21 mouse cellular contexts compared by ENCODE assay signal in genomic region chr11:119929603-119930265, GRCm38 (mm10). TPM values are rescaled to one million over a fixed set of nuclear protein-coding genes. Genes with fewer than 3 reads are reported as not detected.
DNase-seq lines count a peak whose midpoint lies in the region; ATAC-seq and TF ChIP-seq lines count a peak whose summit lies in the region.
"Had no signal": no experiment of that assay in that cellular context is flagged by ENCODE, and none has a peak within 500 bp of the region (broad histone marks: within the 10 kb centered on the region; RNA-seq: fewer than 3 reads in every experiment).

No protein-coding gene starts in this region.

- H3K4me2 ChIP-seq in embryonic facial prominence, embryonic 15.5 days (replicated peaks): no peak overlapping the region
- H3K4me2 ChIP-seq in lung, embryonic 15.5 days: no peak overlapping the region
- H3K4me2 ChIP-seq in CH12.LX (ENCODE audit: insufficient read depth, low read depth, poor library complexity, severe bottlenecking): no peak overlapping the region
- H3K4me2 ChIP-seq: embryonic facial prominence, embryonic 13.5 days; forebrain, embryonic 12.5 days; hindbrain, embryonic 14.5 days; neural tube, embryonic 12.5 days had no signal

- no peak for DNase-seq in embryonic facial prominence, embryonic 10.5 days (ENCODE audit: low spot score)
- no peak for DNase-seq in lung, adult 2 months
- DNase-seq in CH12.LX (ENCODE audit: extremely low read depth): peak; percentile 55
- DNase-seq in urinary bladder, postnatal 4 days (ENCODE audit: low spot score in 2 of 2): no peak
- DNase-seq in layer of hippocampus, postnatal 25 days (ENCODE audit: extremely low spot score in 1 of 2, low spot score in 1 of 2): no peak
- DNase-seq: adrenal gland, postnatal 10 days; B cell, adult 2 months; cerebellum, adult 8-10 months; gastrocnemius, postnatal 36 days; heart, postnatal 10 days; lung, adult 18-20 months had no signal

- WGBS in embryonic facial prominence, embryonic 15.5 days: 71% methylated on average over 6 of the region's 6 CpGs
- 83% methylated on average over 6 of the region's 6 CpGs for WGBS in embryonic facial prominence, embryonic 10.5 days
- 73% methylated on average over 6 of the region's 6 CpGs for WGBS in lung, embryonic 15.5 days
- WGBS in lung, adult 2 months: 67% methylated on average over 6 of the region's 6 CpGs
- WGBS in macrophage (ENCODE audit: missing documents): 46% methylated on average over 4 of the region's 6 CpGs

- ATAC-seq in embryonic facial prominence, embryonic 15.5 days (ENCODE audit: insufficient number of reproducible peaks, low FRiP score, low TSS enrichment, low read depth): no peak
- ATAC-seq in lung, embryonic 15.5 days (ENCODE audit: borderline replicate concordance, extremely low read depth, low FRiP score, low TSS enrichment): no peak
- ATAC-seq: intestine, embryonic 16.5 days; midbrain, embryonic 16.5 days had no signal

- in situ Hi-C loops in CH12.LX (cut with MboI; ENCODE audit: low pct_ligation_motif_present, low pct_unique_long_range_greater_than_20kb, low sequenced_read_pairs): no loop called here

- H3K9me3 ChIP-seq in embryonic facial prominence, embryonic 15.5 days (replicated peaks): no peaks in the 10 kb centered on the region
- H3K9me3 ChIP-seq in embryonic facial prominence, embryonic 10.5 days: no peaks in the 10 kb centered on the region
- no peaks in the 10 kb centered on the region for H3K9me3 ChIP-seq in lung, embryonic 15.5 days
- peaks cover 8% of the 10 kb centered on the region for H3K9me3 ChIP-seq in CH12.LX (replicated peaks; ENCODE audit: low read length)
- H3K9me3 ChIP-seq: embryonic facial prominence, embryonic 13.5 days; forebrain, embryonic 12.5 days; heart, embryonic 10.5 days; neural tube, embryonic 12.5 days had no signal

- peaks cover 36% of the 10 kb centered on the region for H3K4me1 ChIP-seq in embryonic facial prominence, embryonic 15.5 days
- peaks cover 19% of the 10 kb centered on the region for H3K4me1 ChIP-seq in embryonic facial prominence, embryonic 10.5 days
- peaks cover 3% of the 10 kb centered on the region; the same call in 1 of the 2 replicates for H3K4me1 ChIP-seq in lung, embryonic 15.5 days
- H3K4me1 ChIP-seq in lung, adult 2 months (ENCODE audit: control insufficient read depth, insufficient read depth, low read length): no peaks in the 10 kb centered on the region
- peaks cover 25 to 64% of the 10 kb centered on the region in 2 experiments for H3K4me1 ChIP-seq in CH12.LX (ENCODE audit: control insufficient read depth in 1 of 2, insufficient read depth in 2 of 2)

- TF ChIP-seq POLR2A in lung, adult 2 months (IDR thresholded peaks at IDR 0.05; ENCODE audit: borderline replicate concordance, extremely low read depth, low read depth, low read length): no peak
- no peak for TF ChIP-seq POLR2A in CH12.LX (IDR thresholded peaks at IDR 0.05; ENCODE audit: low read depth, low read length)

- H3K79me2 ChIP-seq in CH12.LX (replicated peaks; ENCODE audit: control insufficient read depth, extremely low read depth, insufficient read depth, poor library complexity, severe bottlenecking): no peaks in the 10 kb centered on the region
- H3K79me2 ChIP-seq in macrophage (ENCODE audit: inconsistent target): no peaks in the 10 kb centered on the region

- TF ChIP-seq RAD21 in CH12.LX (IDR thresholded peaks at IDR 0.05; ENCODE audit: low read depth, low read length): no peak

- 0 out of 2 replicates have a peak overlapping the region, but pooled peaks have one; percentile 28 for H3K27ac ChIP-seq in embryonic facial prominence, embryonic 15.5 days (replicated peaks)
- no peak overlapping the region for H3K27ac ChIP-seq in embryonic facial prominence, embryonic 10.5 days (replicated peaks)
- peak overlapping the region; percentile 24; the same call in 1 of the 2 replicates for H3K27ac ChIP-seq in lung, embryonic 15.5 days
- no peak overlapping the region for H3K27ac ChIP-seq in CH12.LX (ENCODE audit: insufficient read depth, low read depth)
- peak overlapping the region; percentile 92 for H3K27ac ChIP-seq in macrophage
- H3K27ac ChIP-seq: embryonic facial prominence, embryonic 13.5 days; forebrain, embryonic 12.5 days; heart, embryonic 10.5 days; hindbrain, embryonic 14.5 days; neural tube, embryonic 12.5 days had no signal

- no peak for TF ChIP-seq CTCF in lung, adult 2 months (IDR thresholded peaks at IDR 0.05; ENCODE audit: insufficient read depth, low read length)
- TF ChIP-seq CTCF in CH12.LX (conservative IDR thresholded peaks at IDR 0.05 in 1 of 2, IDR thresholded peaks at IDR 0.05 in 1 of 2; ENCODE audit: low read depth in 2 of 2, low read length in 2 of 2): no peak

- no peak overlapping the region for H3K4me3 ChIP-seq in embryonic facial prominence, embryonic 15.5 days (replicated peaks)
- H3K4me3 ChIP-seq in embryonic facial prominence, embryonic 10.5 days: no peak overlapping the region
- H3K4me3 ChIP-seq in lung, embryonic 15.5 days: no peak overlapping the region
- H3K4me3 ChIP-seq in lung, adult 2 months (replicated peaks; ENCODE audit: extremely low read depth, low read depth, low read length): no peak overlapping the region
- no peak overlapping the region for H3K4me3 ChIP-seq in CH12.LX (replicated peaks in 1 of 3; ENCODE audit: low read depth in 2 of 3, low read length in 2 of 3, poor library complexity in 1 of 3)
- H3K4me3 ChIP-seq in macrophage (ENCODE audit: inconsistent target): no peak overlapping the region
- H3K4me3 ChIP-seq: embryonic facial prominence, embryonic 13.5 days; forebrain, embryonic 12.5 days; heart, embryonic 10.5 days; neural tube, embryonic 12.5 days had no signal

- TF ChIP-seq EP300 in CH12.LX (IDR thresholded peaks at IDR 0.05; ENCODE audit: low read length): peak; percentile 96

- no peaks in the 10 kb centered on the region for H3K36me3 ChIP-seq in embryonic facial prominence, embryonic 15.5 days
- H3K36me3 ChIP-seq in embryonic facial prominence, embryonic 10.5 days (replicated peaks): no peaks in the 10 kb centered on the region
- no peaks in the 10 kb centered on the region for H3K36me3 ChIP-seq in lung, embryonic 15.5 days
- H3K36me3 ChIP-seq in CH12.LX (replicated peaks in 1 of 2; ENCODE audit: control insufficient read depth in 1 of 2, insufficient read depth in 1 of 2, low read length in 1 of 2): no peaks in the 10 kb centered on the region
- H3K36me3 ChIP-seq in macrophage (ENCODE audit: inconsistent target): no peaks in the 10 kb centered on the region
- H3K36me3 ChIP-seq: embryonic facial prominence, embryonic 13.5 days; forebrain, embryonic 12.5 days; heart, embryonic 10.5 days; neural tube, embryonic 12.5 days had no signal

- no peak overlapping the region for H3K9ac ChIP-seq in embryonic facial prominence, embryonic 15.5 days
- no peak overlapping the region for H3K9ac ChIP-seq in lung, embryonic 15.5 days
- no peak overlapping the region for H3K9ac ChIP-seq in CH12.LX (ENCODE audit: insufficient read depth, low read depth)
- H3K9ac ChIP-seq: embryonic facial prominence, embryonic 13.5 days; forebrain, embryonic 12.5 days; hindbrain, embryonic 14.5 days; neural tube, embryonic 12.5 days had no signal

- dilution Hi-C loops in CH12.LX (cut with MboI; ENCODE audit: extremely low pct_ligation_motif_present, extremely low pct_unique_long_range_greater_than_20kb, low sequenced_read_pairs): no loop called here

- no peaks in the 10 kb centered on the region for H3K27me3 ChIP-seq in embryonic facial prominence, embryonic 15.5 days
- no peaks in the 10 kb centered on the region for H3K27me3 ChIP-seq in embryonic facial prominence, embryonic 10.5 days (replicated peaks; ENCODE audit: low read depth, poor library complexity, severe bottlenecking)
- no peaks in the 10 kb centered on the region for H3K27me3 ChIP-seq in lung, embryonic 15.5 days
- H3K27me3 ChIP-seq in CH12.LX (replicated peaks): no peaks in the 10 kb centered on the region
- H3K27me3 ChIP-seq: embryonic facial prominence, embryonic 13.5 days; forebrain, embryonic 12.5 days; neural tube, embryonic 12.5 days had no signal

TF ChIP-seq in CH12.LX, 34 proteins besides CTCF, POLR2A, EP300 and RAD21 (continues in another document):
- TF ChIP-seq POLR2AphosphoS2 (IDR thresholded peaks at IDR 0.05; ENCODE audit: low read depth, low read length) (no peak), E2F4 (IDR thresholded peaks at IDR 0.05; ENCODE audit: insufficient replicate concordance, low read depth, low read length) (peak; percentile 45; the same call in 1 of the 2 replicates), RCOR1 (conservative IDR thresholded peaks at IDR 0.05; ENCODE audit: low read depth, low read length) (0 out of 2 replicates have a peak, but pooled peaks have one; percentile 67)

RNA-seq across cellular contexts. Expression of gene Baiap2, which starts 12.8 kb away (rescaled TPM):
- polyA plus RNA-seq in embryonic facial prominence, embryonic 15.5 days (2015; fragmentation: Nextera tagmentation; extraction: Ambion mirVana): 36.8 and 42.0 TPM in 2 replicates
- 9.6 and 11.0 TPM in 2 replicates for polyA plus RNA-seq in embryonic facial prominence, embryonic 10.5 days (2016; fragmentation: Nextera tagmentation; extraction: Ambion mirVana)
- polyA plus RNA-seq in lung, embryonic 15.5 days (2015; fragmentation: Nextera tagmentation; extraction: Ambion mirVana): 26.2 and 28.9 TPM in 2 replicates
- 83.7 and 92.9 TPM in 2 replicates for polyA plus RNA-seq in lung, adult 2 months (2012; rRNA removed)
- total RNA-seq in CH12.LX (2012; rRNA removed) (6.7 and 9.9 TPM in 2 replicates), CH12.LX (2014; rRNA removed) (3.2 and 3.4 TPM in 2 replicates)
- polyA plus RNA-seq in CH12.LX (2012; ENCODE audit: insufficient read length, low read depth) (5.6 and 6.1 TPM in 2 replicates), macrophage (2018) (19.9 to 24.7 TPM (median 20.6 TPM) in 3 replicates)
- 100 to 1,000 TPM in 11 of 26 experiments, 10 to 100 TPM in 15; 20.7 to 218 (median 76.3) TPM for total RNA-seq in macrophage (2018; cell fraction: chromatin; rRNA removed)
- total RNA-seq in macrophage (2018; cell fraction: cytosol; rRNA removed): 10 to 100 TPM in 25 of 26 experiments, 1 to 10 TPM in 1; 9.0 to 31.7 (median 19.1) TPM
- total RNA-seq in macrophage (2018; cell fraction: nucleus; rRNA removed): 10 to 100 TPM in 25 of 26 experiments, 1 to 10 TPM in 1; 9.3 to 73.5 (median 28.3) TPM
- 100 to 1,000 TPM; 226 to 231 TPM for total RNA-seq in layer of hippocampus, postnatal 25 days (2021)

RNA-seq across cellular contexts. Expression of gene Chmp6, which starts 16.5 kb away (rescaled TPM):
- polyA plus RNA-seq in embryonic facial prominence, embryonic 15.5 days (2015; fragmentation: Nextera tagmentation; extraction: Ambion mirVana): 93.8 and 95.1 TPM in 2 replicates
- polyA plus RNA-seq in embryonic facial prominence, embryonic 10.5 days (2016; fragmentation: Nextera tagmentation; extraction: Ambion mirVana): 117 and 120 TPM in 2 replicates
- 99.3 and 100 TPM in 2 replicates for polyA plus RNA-seq in lung, embryonic 15.5 days (2015; fragmentation: Nextera tagmentation; extraction: Ambion mirVana)
- 50.2 and 51.0 TPM in 2 replicates for polyA plus RNA-seq in lung, adult 2 months (2012; rRNA removed)
- 59.7 and 67.2 TPM in 2 replicates for total RNA-seq in CH12.LX (2012; rRNA removed)
- total RNA-seq in CH12.LX (2014; rRNA removed): 63.2 and 70.6 TPM in 2 replicates
- polyA plus RNA-seq in CH12.LX (2012; ENCODE audit: insufficient read length, low read depth): 50.3 and 67.9 TPM in 2 replicates
- total RNA-seq in macrophage (2018; cell fraction: chromatin; rRNA removed): 10 to 100 TPM in 23 of 26 experiments, 1 to 10 TPM in 3; 8.6 to 56.3 (median 27.9) TPM
- 10 to 100 TPM; 21.2 to 43.4 (median 35.7) TPM for total RNA-seq in macrophage (2018; cell fraction: cytosol; rRNA removed)
- 10 to 100 TPM in 25 of 26 experiments, 1 to 10 TPM in 1; 9.8 to 37.0 (median 20.1) TPM for total RNA-seq in macrophage (2018; cell fraction: nucleus; rRNA removed)
- 37.7 to 52.9 TPM (median 41.3 TPM) in 3 replicates for polyA plus RNA-seq in macrophage (2018)
- 10 to 100 TPM; 38.0 to 39.7 TPM for total RNA-seq in layer of hippocampus, postnatal 25 days (2021)

Comparison
In these comparisons a context has a peak if more than half of its experiments do, and no peak if none do; other contexts are left out.
1. H3K27ac ChIP-seq: peak in embryonic facial prominence, embryonic 15.5 days (single experiment), lung, embryonic 15.5 days (single experiment) and macrophage (single experiment); none in embryonic facial prominence, embryonic 10.5 days (single experiment) and CH12.LX (single experiment).